Mouse (Mus musculus) skeletal muscle tissue, adult 2 months (tissue): Measurements from ENCODE around the gene Abcc4.
A peak's percentile ranks its signal among the peaks of the same experiment; 100 is the strongest.

Experiments used
- DNase-seq: peaks from one replicate; pipeline ENCODE4 v3.0.0-alpha.2; 2012; ENCODE audit warnings: low read depth, low spot score

The Abcc4 gene

DNA sequence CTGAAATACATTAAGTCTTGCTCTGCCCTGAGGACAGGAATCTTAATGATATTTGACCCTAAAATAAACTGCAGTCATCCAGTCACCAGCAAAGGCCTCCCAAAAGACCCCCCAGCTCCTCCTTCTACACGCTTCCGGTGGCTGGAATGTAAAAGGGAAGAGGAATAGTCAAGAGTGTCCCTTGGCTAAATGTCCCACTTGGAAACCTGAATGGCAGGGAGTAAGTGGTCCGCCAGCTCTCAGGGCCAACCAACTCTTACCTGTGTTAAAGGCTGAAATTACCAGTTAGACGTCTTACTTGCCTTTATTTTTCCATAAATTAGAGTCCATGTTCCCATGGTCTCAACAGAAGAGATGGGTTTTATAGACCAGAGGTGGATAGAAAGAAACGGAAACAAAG lies 6.9 kb upstream of the Abcc4 start:
- DNase-seq: no peak

DNA sequence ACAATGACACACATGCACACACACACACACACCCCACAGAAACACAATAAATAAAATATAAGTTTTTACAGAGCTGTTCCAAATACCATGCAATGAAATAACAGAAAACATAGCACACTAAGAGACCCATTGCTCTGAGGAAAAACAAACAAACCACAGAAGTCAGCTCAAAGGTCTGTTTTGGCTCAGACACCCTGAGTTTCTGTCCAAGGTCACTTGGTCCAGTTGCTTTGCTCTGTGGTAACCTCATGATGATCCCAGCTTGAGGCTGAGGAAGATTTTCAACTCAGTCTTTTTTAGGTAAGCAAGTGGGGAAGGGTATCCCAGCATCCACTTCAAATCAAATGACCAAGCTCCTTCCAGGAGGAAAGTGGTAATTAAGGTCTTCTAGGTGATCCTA lies 4.9 kb upstream of the Abcc4 start:
- DNase-seq: no peak

DNA sequence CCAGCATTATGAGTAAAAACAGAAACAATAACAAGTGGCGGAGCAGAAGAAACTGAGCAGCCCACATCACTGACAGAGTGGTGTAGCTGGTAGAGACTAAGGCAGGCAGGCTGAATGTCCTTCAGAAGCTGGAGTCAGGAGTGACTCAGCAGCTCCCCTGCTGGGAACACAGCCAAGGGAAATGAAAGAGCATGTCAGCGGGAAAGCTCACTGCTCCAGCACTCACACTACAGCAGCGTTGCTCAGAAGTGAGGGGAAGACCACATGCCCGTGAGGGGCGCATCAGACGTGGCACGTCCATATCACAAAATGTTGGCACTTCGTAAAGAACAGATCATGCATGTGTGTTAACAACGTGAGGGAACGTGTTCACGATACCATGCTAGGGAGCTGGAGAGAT lies 3.7 kb upstream of the Abcc4 start:
- peak; percentile 94 for DNase-seq

DNA sequence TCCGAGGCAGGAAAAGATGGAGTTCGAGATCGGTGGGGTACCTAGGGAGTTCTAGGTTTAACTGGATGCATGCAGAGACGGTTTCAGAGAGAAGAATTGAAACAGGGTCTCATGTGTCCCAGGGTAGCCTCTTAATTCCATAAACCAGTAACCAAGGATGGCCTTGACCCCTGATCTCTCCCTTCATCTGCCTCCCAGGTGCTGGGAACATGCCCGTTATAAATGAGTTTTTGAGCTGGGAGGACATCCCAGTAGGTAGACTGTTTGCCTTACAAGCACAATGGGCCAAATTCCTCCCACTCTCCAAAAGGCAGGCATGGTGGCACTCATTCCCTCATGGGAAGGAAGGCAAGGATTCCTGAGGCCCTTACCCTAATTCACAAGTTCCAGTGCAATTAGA lies 2.1 kb upstream of the Abcc4 start:
- DNase-seq: no peak

DNA sequence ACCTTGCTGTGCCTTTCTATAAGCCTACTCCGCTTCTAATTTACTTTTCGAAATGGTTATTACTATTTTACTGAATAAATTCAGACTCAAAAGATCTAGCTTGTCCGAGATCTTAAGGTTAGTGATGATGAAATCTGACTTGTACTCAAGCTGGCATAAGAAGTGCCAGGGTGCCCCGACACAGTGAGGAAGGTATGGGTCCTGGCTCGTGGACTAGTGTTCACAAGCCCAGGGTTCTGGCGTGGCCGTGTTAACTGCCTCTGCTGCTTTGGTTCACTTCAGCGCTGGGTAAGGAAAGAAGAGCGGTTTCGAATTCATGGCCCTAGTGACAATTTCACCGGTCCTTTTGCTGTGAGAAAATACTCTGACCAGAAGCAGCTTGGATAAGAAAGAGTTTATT lies 943 bp upstream of the Abcc4 start:
- no peak for DNase-seq

DNA sequence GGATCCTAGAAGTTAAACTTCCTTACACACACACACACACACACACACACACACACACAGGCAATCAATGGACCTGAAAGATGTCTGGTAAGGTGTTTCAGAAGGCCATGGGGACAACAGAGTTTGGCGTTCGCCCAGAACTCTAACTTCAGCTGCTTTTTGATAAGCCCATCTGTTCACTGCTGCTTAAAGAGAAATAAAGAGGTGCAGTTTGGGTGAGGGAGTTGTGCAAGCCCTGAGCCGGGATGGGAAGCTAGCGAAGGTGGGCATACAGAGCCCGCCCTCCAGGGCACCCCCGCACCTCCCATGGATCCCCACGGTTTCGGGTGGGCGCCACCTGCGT lies 583 bp downstream of the Abcc4 start:
- no peak for DNase-seq

DNA sequence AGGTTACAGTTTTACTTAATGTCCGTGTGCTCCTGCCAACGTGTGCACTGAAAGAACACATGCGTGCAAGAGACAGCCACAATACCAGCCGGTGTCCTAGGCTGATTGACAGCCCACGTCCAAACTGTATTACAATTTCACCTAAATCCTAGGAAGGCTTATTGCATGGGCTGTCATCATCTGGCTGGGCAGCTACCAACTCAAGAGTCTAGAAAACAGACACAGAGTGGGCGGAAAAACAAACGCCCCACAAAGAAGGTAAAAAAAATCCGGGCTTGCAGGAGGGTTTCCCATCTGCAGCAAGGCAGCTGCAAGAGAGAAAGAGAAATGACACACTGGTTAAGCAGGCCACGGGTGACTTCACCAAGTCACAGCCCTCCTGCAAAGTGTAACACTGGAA lies 2.7 kb downstream of the Abcc4 start:
- no peak for DNase-seq

DNA sequence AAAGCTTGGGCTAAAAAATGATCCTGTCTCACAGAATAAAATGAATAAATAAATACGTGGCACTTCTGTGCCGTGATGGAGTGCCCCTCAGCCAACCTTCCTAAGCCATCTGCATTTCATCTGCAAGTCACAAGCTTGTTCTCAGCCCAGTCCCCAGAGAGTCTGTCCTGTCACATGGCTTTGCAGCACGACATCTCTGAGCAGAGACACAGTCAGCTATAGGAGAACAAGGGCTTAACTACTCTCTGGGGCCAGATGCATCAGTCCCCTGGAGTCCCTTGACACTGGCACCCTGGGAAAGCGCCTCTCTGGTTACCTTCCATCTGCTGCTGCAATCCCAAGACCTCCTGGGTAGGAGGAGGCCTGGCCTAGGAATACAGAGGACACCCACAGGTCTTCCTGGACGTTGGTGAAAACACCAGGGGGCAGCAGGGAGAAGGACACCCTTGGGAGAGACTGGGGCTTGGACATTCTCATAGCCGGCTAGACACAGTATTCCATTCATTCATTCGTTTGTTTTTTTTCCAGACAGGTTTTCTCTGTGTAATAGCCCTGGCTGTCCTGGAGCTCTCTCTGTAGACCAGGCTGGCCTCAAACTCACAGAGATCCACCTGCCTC lies 3.9 kb downstream of the Abcc4 start:
- DNase-seq: no peak

DNA sequence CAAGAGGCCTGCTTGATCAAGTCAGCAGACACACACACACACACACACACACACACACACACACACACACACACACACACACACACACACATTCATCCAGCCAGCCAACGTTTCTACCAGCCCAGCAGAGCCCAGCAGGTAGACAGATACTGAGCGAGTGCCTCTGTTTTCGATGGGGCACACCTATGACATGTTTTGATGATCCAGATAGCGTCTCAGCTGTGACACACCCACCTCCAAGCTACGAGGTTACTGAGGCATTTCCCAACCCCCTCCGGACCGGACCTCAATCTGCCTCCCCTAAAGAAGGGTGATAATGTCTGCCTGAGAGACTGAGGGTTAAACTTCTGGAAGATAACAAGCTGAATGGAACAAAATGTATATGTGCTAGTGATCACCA lies 5.4 kb downstream of the Abcc4 start:
- DNase-seq: no peak

DNA sequence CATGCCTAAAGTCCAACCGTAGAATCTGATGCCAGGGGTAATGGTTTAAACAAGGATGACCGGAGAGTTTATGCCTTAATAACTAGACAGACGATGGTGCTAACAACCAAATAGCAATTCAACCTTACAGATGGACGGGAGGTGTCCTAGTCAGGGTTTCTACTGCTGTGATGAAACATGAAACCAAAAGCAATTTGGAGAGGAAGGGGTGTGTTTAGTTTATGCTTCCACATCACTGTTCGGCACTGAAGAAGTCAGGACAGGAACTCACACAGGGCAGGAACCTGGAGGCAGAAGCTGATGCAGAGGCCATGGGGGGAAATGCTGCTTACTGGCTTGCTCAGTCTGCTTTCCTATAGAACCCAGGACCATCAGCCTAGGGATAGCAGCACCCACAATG lies 6.1 kb downstream of the Abcc4 start:
- no peak for DNase-seq

DNA sequence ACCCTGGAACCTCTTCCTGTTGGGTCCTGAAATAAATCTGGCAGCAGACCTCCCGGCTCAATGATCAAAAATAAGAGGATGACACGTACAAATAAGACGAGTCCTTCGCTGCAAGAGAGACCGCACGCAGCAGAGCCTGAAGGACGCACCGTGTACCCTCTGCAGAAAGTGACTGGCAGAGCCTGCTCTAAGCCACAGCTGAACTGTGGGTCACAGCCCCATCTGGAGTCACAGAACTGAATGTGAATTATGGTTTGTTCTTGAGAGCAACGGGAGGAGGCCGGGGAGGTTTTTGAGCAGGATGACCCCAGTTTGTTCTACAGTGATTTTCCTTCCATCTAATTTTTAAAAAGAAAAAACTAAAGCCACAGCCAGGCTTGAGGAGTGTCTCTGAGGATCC lies 6.5 kb downstream of the Abcc4 start:
- DNase-seq: no peak

DNA sequence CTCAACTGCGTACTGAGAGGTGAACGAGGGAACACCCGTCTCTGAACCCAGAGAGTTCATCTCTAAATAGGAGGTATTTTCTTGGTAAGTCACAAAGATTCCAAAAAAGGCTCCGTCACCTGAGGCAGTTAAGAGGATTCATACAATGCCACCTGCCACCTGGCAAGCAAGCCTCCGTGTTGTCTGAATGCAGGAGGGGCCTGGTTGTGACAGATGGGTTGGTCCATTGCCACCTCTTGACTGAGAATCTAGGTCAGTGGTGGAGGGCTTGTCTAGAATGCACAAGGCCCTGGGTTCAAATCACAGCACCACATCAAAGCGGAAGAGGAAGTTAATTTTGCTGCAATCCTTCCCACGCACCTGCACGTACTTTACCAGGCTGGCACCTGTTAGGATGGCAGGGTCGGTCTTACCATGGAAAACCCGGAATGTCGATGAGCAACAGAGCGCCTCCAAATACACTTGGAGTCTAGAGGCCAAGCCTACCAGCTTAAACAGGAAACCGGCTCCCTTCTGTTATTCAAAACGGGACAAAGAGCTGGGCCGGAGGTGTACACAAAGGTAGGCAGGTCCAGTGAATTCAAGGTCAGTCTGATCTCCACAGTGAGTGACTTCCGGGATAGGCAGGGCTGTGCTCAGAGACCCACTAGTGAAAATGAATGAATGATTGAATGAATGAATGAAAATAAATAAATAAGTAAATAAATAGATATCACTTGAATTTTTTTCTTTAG lies 9.3 kb downstream of the Abcc4 start:
- DNase-seq: no peak

DNA sequence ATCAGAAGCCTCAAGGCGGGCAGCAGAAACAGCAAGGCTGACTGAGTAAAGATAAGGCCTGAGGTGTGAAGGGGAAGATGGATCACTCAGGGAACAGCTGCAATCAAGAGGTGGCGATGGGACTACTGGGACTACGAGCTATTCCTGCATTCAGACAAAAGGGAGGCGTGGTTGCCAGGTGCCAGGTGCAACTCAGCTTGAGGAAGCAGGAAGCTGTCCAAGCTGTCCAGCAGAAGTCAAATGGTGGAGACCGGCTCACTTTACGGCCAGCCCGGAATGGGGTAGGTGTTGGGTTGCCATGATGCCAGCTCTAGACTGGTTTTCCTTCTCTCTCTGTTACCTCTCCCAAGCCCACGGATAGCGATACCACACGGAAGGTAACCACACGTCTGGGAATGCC lies 10.2 kb downstream of the Abcc4 start:
- no peak for DNase-seq

DNA sequence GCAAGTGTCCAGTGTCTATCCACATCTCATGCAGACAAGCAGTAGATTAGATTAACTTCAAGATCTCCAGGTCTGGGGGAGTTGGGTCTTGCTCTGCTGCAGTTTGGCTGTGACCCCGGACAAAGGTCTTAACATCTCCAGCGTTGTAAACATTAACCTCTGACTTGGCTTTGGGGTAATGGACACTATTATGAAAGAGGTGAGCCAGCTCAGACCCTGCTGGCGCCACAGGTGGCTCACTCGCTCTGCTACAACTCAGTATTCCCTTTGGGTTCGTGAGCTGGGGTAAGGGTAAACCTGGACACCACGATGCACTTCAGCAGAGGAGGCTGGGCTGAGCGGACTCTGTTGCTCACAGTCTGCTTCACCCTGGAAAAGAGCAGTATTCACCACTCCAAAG lies 11.7 kb downstream of the Abcc4 start:
- no peak for DNase-seq

DNA sequence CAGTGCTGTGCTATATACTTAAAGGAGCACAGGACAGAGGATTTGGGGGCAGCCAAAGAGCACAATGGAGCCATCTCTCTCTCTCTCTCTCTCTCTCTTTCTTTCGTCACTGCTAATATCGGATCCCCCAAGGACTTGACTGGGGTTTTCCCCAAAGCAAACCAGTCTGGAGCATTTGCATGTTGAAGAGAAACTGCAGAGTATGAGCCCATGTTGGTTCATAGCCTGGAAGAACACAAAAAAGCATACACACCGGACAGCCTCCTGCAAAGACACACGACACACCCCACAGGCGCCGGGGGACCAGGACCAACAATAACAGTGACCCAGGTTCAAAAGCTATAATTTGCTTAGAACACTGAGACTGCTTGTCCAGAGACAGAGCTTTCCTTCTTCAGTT lies 14.1 kb downstream of the Abcc4 start:
- no peak for DNase-seq

DNA sequence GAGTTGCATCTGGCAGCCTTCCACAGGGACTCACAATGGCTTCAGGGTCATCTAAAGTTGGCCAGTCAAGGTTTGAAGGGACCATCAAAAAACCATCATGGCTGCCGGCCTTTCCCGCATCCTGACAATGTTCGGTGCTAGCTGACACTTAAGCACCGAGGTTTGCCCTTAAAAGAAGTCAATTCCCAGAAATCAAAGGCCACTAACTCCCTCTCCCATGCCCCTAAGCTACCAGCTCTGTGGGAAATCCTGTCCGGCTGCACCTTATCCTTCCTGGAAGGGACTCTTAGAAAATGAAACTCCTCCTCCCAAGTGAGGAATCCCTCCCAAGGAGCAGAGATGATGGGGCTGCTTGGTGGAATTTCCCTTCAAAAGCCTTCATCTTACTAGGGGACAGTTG lies 14.6 kb downstream of the Abcc4 start:
- DNase-seq: no peak

DNA sequence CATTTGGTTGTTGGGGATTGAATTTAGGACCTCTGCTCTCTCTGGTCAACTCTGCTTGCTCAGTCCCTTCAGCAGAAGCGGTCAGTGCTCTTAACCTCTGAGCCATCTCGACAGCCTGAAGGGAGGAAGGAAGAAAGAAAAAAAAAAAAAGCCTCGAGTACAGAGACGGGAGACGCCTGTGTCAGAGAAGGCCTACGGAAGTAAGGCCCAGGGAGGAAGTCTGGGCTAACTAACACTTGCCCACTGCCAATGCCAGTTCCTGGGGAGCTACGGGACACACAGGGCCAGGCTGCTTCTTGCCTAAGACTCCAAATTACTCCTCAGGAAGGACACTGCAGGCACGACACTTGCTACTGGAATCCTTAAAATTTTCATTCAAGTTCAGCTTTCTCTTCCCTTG lies 15.1 kb downstream of the Abcc4 start:
- no peak for DNase-seq

DNA sequence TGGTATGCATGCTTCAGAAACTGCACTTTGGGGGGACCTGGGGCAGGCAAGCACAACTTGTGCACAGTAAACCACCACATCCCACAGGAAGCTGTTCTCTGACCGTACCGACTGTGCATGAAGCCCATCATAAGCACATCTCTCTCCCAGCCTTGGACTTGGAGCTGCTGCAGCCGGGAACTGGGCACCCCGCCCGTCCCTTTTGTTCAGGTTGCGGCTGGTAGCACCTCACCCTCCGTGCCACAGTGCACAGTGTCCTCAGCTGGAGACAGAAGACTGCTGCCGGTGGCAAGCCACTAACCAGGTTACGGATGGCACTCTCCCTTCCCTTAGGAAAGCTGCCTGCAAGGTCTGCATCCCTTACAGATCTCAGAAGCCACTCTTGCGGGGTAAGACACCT lies 15.7 kb downstream of the Abcc4 start:
- DNase-seq: no peak

DNA sequence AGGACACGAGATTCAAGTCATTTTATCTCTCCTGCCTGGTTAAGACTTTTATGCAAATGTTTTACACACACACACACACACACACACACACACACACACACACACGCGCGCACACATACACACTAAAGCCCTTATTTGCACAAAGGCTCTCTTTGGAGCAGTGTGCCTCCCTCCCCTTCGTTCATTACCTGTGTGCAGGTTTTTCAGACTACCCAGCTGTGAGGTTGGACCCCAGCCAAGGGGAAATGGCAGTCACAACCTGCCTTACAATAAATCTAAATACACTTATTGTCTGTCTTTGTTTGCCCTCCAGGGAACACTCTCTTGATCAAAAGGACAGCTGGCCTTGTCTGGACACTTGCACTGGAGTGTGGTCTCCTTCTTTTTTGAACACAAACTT lies 17.4 kb downstream of the Abcc4 start:
- no peak for DNase-seq

DNA sequence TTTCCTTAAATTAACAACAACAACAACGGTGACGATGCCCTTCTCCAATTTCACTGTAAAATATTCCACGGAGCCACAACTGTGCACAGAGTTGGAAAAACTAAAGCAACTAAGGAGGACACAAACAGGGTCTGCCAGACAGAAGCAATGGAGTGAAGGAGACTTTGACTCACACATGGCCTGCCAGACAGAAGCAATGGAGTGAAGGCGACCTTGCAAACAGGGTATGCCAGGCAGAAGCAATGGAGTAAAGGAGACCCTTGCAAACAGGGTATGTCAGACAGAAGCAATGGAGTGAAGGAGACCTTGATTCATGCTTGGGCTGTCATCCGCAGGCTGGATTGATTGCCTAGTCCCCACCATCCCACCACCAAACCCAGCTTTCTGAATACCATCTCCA lies 19.2 kb downstream of the Abcc4 start:
- no peak for DNase-seq

DNA sequence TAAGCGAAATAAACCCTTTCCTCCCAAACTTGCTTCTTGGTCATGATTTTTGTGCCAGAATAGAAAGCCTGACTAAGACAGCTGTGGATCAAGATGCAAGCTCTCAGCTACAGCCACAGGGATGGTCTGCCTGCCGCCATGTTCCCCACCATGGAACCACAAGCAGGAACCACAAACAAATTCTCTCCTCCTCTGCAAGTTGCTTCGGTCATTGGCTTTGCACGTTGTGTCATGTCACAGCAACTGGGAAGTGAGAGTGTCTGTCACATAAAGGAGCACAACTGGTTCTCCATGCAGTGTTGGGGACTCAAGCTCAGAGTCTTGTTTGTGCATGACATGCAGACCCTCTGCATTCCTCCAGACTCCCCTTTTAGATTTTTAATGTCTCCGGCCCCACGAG lies 20.4 kb downstream of the Abcc4 start:
- no peak for DNase-seq

DNA sequence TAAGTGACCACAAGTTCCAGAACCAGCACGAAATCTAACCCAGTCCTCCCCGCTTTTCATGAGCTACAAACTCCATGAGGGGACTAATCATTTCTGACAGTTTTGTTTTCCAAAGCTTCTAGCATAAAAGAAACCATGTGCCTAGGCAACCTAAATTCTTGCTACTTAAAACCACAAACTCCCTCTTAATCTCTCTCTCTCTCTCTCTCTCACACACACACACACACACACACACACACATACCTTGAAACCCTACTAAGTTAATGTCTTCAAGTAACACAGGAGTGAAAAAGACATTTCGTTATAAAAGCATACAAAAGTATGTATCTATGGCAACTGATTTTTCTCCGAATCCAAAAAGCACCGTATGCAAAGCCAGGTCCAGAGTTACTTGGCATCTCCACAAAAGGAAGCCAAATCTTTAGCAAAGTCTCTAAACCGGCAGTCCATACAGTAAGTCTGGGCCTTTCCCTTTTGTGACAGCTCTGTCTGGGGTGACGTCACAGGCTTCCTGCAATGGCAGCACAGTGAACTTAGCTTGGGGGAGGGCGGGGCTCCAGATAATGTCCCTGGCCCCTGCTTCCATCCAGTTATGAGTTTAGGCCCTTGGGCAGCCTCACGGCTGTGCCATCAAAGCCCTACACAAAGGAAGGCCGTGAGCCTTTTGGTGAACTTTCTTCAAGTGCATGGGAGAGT lies 23.5 kb downstream of the Abcc4 start:
- no peak for DNase-seq

DNA sequence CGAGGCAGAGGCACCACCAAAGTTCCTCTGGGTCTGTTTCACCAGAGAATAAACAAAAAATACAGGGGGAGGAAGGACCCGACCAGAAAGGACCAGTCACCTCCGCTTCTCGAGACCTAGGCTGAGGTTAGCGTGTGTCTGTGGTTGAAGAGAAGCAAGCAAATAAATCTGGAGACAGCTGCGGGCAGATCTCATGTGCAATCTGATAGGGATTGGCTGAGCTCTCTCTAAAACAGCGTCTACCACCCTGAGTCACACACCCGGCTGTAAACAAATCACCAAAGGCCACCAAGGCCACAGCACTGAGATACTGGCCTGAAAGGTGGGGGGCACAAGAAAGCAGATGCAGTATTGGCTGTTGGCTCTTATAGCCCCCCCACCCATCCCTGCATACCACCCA lies 24.9 kb downstream of the Abcc4 start:
- DNase-seq: peak; percentile 80
